In genomic region chr4:141478225-141478624, GRCm38 (mm10) we compare ENCODE assay signal across 11 mouse cellular contexts. TPM values are rescaled to one million over a fixed set of nuclear protein-coding genes. Genes with fewer than 3 reads are reported as not detected.
DNase-seq lines count a peak whose midpoint lies in the region; ATAC-seq and TF ChIP-seq lines count a peak whose summit lies in the region.
"Had no signal": no experiment of that assay in that cellular context is flagged by ENCODE, and none has a peak within 500 bp of the region (broad histone marks: within the 10 kb centered on the region; RNA-seq: fewer than 3 reads in every experiment).

No protein-coding gene starts in this region.

- TF ChIP-seq EP300 in ES-Bruce4 (IDR thresholded peaks at IDR 0.05; ENCODE audit: insufficient read depth, low read depth, low read length): no peak

- no peaks in the 10 kb centered on the region for H3K27me3 ChIP-seq in hindbrain, embryonic 14.5 days (ENCODE audit: control insufficient read depth, insufficient read depth, low read length)
- H3K27me3 ChIP-seq in hindbrain, embryonic 12.5 days: no peaks in the 10 kb centered on the region
- H3K27me3 ChIP-seq in ES-Bruce4 (ENCODE audit: control insufficient read depth, insufficient read depth, low read length, poor library complexity, severe bottlenecking): no peaks in the 10 kb centered on the region
- no peaks in the 10 kb centered on the region for H3K27me3 ChIP-seq in hindbrain, postnatal 0 days (ENCODE audit: insufficient read depth, low read length)
- H3K27me3 ChIP-seq: limb, embryonic 12.5 days; neural tube, embryonic 12.5 days had no signal

- no peak for ATAC-seq in hindbrain, embryonic 14.5 days (ENCODE audit: low FRiP score)
- ATAC-seq in hindbrain, embryonic 12.5 days (ENCODE audit: low FRiP score): no peak
- no peak for ATAC-seq in hindbrain, postnatal 0 days
- no peak for ATAC-seq in erythroblast, adult 5-6 weeks (replicated peaks; ENCODE audit: low FRiP score, poor library complexity, severe bottlenecking)
- ATAC-seq in inflammation-experienced regulatory T-cells, adult 6 months: no peak

- H3K27ac ChIP-seq in hindbrain, embryonic 14.5 days: peak overlapping the region; percentile 64
- H3K27ac ChIP-seq in hindbrain, embryonic 12.5 days: no peak overlapping the region
- H3K27ac ChIP-seq in ES-Bruce4 (ENCODE audit: insufficient read depth, low read length): no peak overlapping the region
- H3K27ac ChIP-seq in hindbrain, postnatal 0 days: peak overlapping the region; percentile 90
- H3K27ac ChIP-seq: limb, embryonic 12.5 days; neural tube, embryonic 12.5 days had no signal

- no peak for DNase-seq in hindbrain, embryonic 14.5 days (ENCODE audit: low spot score)
- DNase-seq in brain, embryonic 14.5 days (ENCODE audit: low read depth): peak; percentile 38
- DNase-seq in hindbrain, postnatal 0 days (ENCODE audit: low spot score): peak; percentile 54
- DNase-seq in left cerebral cortex, adult 8-10 months (ENCODE audit: low spot score in 2 of 2): no peak

- H3K4me1 ChIP-seq in hindbrain, embryonic 14.5 days (replicated peaks; ENCODE audit: control insufficient read depth, insufficient read depth, low read length): no peaks in the 10 kb centered on the region
- peaks cover 4% of the 10 kb centered on the region; the same call in 1 of the 2 replicates for H3K4me1 ChIP-seq in hindbrain, embryonic 12.5 days
- no peaks in the 10 kb centered on the region for H3K4me1 ChIP-seq in ES-Bruce4 (ENCODE audit: control insufficient read depth, insufficient read depth, low read length)
- peaks cover 9% of the 10 kb centered on the region for H3K4me1 ChIP-seq in hindbrain, postnatal 0 days (ENCODE audit: insufficient read depth, low read length)
- H3K4me1 ChIP-seq: limb, embryonic 12.5 days; neural tube, embryonic 12.5 days had no signal

- 75% methylated on average over 23 of the region's 23 CpGs for WGBS in hindbrain, embryonic 14.5 days
- WGBS in hindbrain, embryonic 12.5 days: 88% methylated on average over 23 of the region's 23 CpGs
- 54% methylated on average over 23 of the region's 23 CpGs for WGBS in hindbrain, postnatal 0 days

- H3K9ac ChIP-seq in hindbrain, embryonic 14.5 days: no peak overlapping the region
- no peak overlapping the region for H3K9ac ChIP-seq in hindbrain, embryonic 12.5 days
- H3K9ac ChIP-seq in ES-Bruce4 (ENCODE audit: low read depth, poor library complexity, severe bottlenecking): peak overlapping the region; percentile 40
- 0 out of 2 replicates have a peak overlapping the region, but pooled peaks have one; percentile 24 for H3K9ac ChIP-seq in hindbrain, postnatal 0 days (replicated peaks; ENCODE audit: low read length)
- H3K9ac ChIP-seq: limb, embryonic 12.5 days; neural tube, embryonic 12.5 days had no signal

- no peak for TF ChIP-seq CTCF in ES-Bruce4 (IDR thresholded peaks at IDR 0.05; ENCODE audit: low read depth, low read length)
- TF ChIP-seq CTCF in brain, embryonic 14.5 days (IDR thresholded peaks at IDR 0.05; ENCODE audit: borderline replicate concordance, extremely low read depth, insufficient read depth, insufficient read length): no peak
- TF ChIP-seq CTCF in hindbrain, postnatal 0 days (IDR thresholded peaks at IDR 0.05; ENCODE audit: low read depth): no peak

- no peak for TF ChIP-seq POLR2A in ES-Bruce4 (IDR thresholded peaks at IDR 0.05; ENCODE audit: insufficient read depth, low read length)
- no peak for TF ChIP-seq POLR2A in brain, embryonic 14.5 days (IDR thresholded peaks at IDR 0.05; ENCODE audit: borderline replicate concordance, extremely low read depth, insufficient read depth, insufficient read length, poor library complexity, severe bottlenecking)

- H3K36me3 ChIP-seq in hindbrain, embryonic 14.5 days (replicated peaks; ENCODE audit: control insufficient read depth, insufficient read depth): peaks cover 100% of the 10 kb centered on the region
- H3K36me3 ChIP-seq in hindbrain, embryonic 12.5 days: peaks cover 98% of the 10 kb centered on the region
- peaks cover 10% of the 10 kb centered on the region; the same call in 1 of the 2 replicates for H3K36me3 ChIP-seq in ES-Bruce4 (ENCODE audit: control insufficient read depth, insufficient read depth, low read length, poor library complexity, severe bottlenecking)
- peaks cover 70% of the 10 kb centered on the region for H3K36me3 ChIP-seq in hindbrain, postnatal 0 days (ENCODE audit: insufficient read depth, low read length)

- no peaks in the 10 kb centered on the region for H3K9me3 ChIP-seq in hindbrain, embryonic 14.5 days (ENCODE audit: control insufficient read depth, low read length)
- no peaks in the 10 kb centered on the region for H3K9me3 ChIP-seq in hindbrain, embryonic 12.5 days (replicated peaks)
- H3K9me3 ChIP-seq in ES-Bruce4 (replicated peaks; ENCODE audit: control insufficient read depth, insufficient read depth, low read length, poor library complexity, severe bottlenecking): no peaks in the 10 kb centered on the region
- H3K9me3 ChIP-seq in hindbrain, postnatal 0 days (ENCODE audit: low read length): no peaks in the 10 kb centered on the region
- H3K9me3 ChIP-seq: limb, embryonic 12.5 days; neural tube, embryonic 12.5 days had no signal

- no peak overlapping the region for H3K4me2 ChIP-seq in hindbrain, embryonic 14.5 days (replicated peaks)
- no peak overlapping the region for H3K4me2 ChIP-seq in hindbrain, embryonic 12.5 days (replicated peaks)
- H3K4me2 ChIP-seq in hindbrain, postnatal 0 days (ENCODE audit: low read depth, low read length): peak overlapping the region; percentile 27; the same call in 1 of the 2 replicates
- H3K4me2 ChIP-seq: limb, embryonic 12.5 days; neural tube, embryonic 12.5 days had no signal

- H3K4me3 ChIP-seq in hindbrain, embryonic 14.5 days (replicated peaks; ENCODE audit: low read length): no peak overlapping the region
- H3K4me3 ChIP-seq in hindbrain, embryonic 12.5 days: no peak overlapping the region
- H3K4me3 ChIP-seq in ES-Bruce4 (ENCODE audit: low read depth, low read length): no peak overlapping the region
- no peak overlapping the region for H3K4me3 ChIP-seq in hindbrain, postnatal 0 days (ENCODE audit: low read length)
- H3K4me3 ChIP-seq: limb, embryonic 12.5 days; neural tube, embryonic 12.5 days had no signal

RNA-seq across cellular contexts. Expression of gene Zbtb17, which starts 33.8 kb away (rescaled TPM):
- 29.5 and 30.7 TPM in 2 replicates for polyA plus RNA-seq in hindbrain, embryonic 14.5 days (2014; fragmentation: Nextera tagmentation; extraction: Ambion mirVana)
- polyA plus RNA-seq in hindbrain, embryonic 12.5 days (2016; fragmentation: Nextera tagmentation; extraction: Ambion mirVana): 50.7 and 56.6 TPM in 2 replicates
- 16.4 and 17.1 TPM in 2 replicates for polyA plus RNA-seq in ES-Bruce4 (2011; ENCODE audit: insufficient read depth, insufficient read length, low read depth, missing spikeins)
- 69.2 and 85.4 TPM in 2 replicates for polyA plus RNA-seq in brain, embryonic 14.5 days (2012; rRNA removed)
- total RNA-seq in hindbrain, postnatal 0 days (2014; rRNA removed): 34.8 and 36.2 TPM in 2 replicates
- 28.2 and 28.8 TPM in 2 replicates for polyA plus RNA-seq in hindbrain, postnatal 0 days (2015; fragmentation: Nextera tagmentation; extraction: Ambion mirVana)
- 6.3 TPM in 1 of 2 replicates, not detected in the other for total RNA-seq in erythroblast, adult 5-6 weeks (2015; ENCODE audit: low replicate concordance)
- total RNA-seq in erythroblast, adult 5-6 weeks (2017; ENCODE audit: low replicate concordance): 2.6 and 4.3 TPM in 2 replicates
- total RNA-seq in left cerebral cortex, adult 8-10 months (2022): 10 to 100 TPM; 36.7 to 42.0 (median 38.0) TPM
- 10 to 100 TPM; 12.6 to 16.9 (median 14.1) TPM for polyA plus RNA-seq in inflammation-experienced regulatory T-cells, adult 6 months (2017; shearing (Covaris generic))

RNA-seq across cellular contexts. Expression of gene Srarp, which starts 42.3 kb away (rescaled TPM):
- polyA plus RNA-seq in hindbrain, embryonic 14.5 days (2014; fragmentation: Nextera tagmentation; extraction: Ambion mirVana): 0.29 TPM in 1 of 2 replicates, not detected in the other
- not detected in 2 replicates for polyA plus RNA-seq in hindbrain, embryonic 12.5 days (2016; fragmentation: Nextera tagmentation; extraction: Ambion mirVana)
- polyA plus RNA-seq in ES-Bruce4 (2011; ENCODE audit: insufficient read depth, insufficient read length, low read depth, missing spikeins): not detected in 2 replicates
- 0.69 and 0.93 TPM in 2 replicates for polyA plus RNA-seq in brain, embryonic 14.5 days (2012; rRNA removed)
- 5.8 and 9.9 TPM in 2 replicates for total RNA-seq in hindbrain, postnatal 0 days (2014; rRNA removed)
- polyA plus RNA-seq in hindbrain, postnatal 0 days (2015; fragmentation: Nextera tagmentation; extraction: Ambion mirVana): 0.33 and 0.54 TPM in 2 replicates
- total RNA-seq in erythroblast, adult 5-6 weeks (2015; ENCODE audit: low replicate concordance): not detected in 2 replicates
- total RNA-seq in erythroblast, adult 5-6 weeks (2017; ENCODE audit: low replicate concordance): 0.70 TPM in 1 of 2 replicates, not detected in the other
- 1 to 10 TPM; 2.8 to 4.9 (median 3.0) TPM for total RNA-seq in left cerebral cortex, adult 8-10 months (2022)
- polyA plus RNA-seq in inflammation-experienced regulatory T-cells, adult 6 months (2017; shearing (Covaris generic)): not detected
- polyA plus RNA-seq: heart, embryonic 16.5 days; limb, embryonic 12.5 days; neural tube, embryonic 12.5 days had no signal

RNA-seq across cellular contexts. Expression of gene Hspb7, which starts 57.6 kb away (rescaled TPM):
- polyA plus RNA-seq in hindbrain, embryonic 14.5 days (2014; fragmentation: Nextera tagmentation; extraction: Ambion mirVana): 0.16 TPM in 1 of 2 replicates, not detected in the other
- polyA plus RNA-seq in hindbrain, embryonic 12.5 days (2016; fragmentation: Nextera tagmentation; extraction: Ambion mirVana): 0.10 TPM in 1 of 2 replicates, not detected in the other
- polyA plus RNA-seq in ES-Bruce4 (2011; ENCODE audit: insufficient read depth, insufficient read length, low read depth, missing spikeins): 0.40 TPM in 1 of 2 replicates, not detected in the other
- polyA plus RNA-seq in brain, embryonic 14.5 days (2012; rRNA removed): 0.10 TPM in 1 of 2 replicates, not detected in the other
- 0.32 TPM in 1 of 2 replicates, not detected in the other for total RNA-seq in hindbrain, postnatal 0 days (2014; rRNA removed)
- polyA plus RNA-seq in hindbrain, postnatal 0 days (2015; fragmentation: Nextera tagmentation; extraction: Ambion mirVana): 0.06 and 0.08 TPM in 2 replicates
- total RNA-seq in erythroblast, adult 5-6 weeks (2015; ENCODE audit: low replicate concordance): not detected in 2 replicates
- not detected in 2 replicates for total RNA-seq in erythroblast, adult 5-6 weeks (2017; ENCODE audit: low replicate concordance)
- total RNA-seq in left cerebral cortex, adult 8-10 months (2022): under 1 TPM; 0.30 to 0.97 (median 0.73) TPM
- polyA plus RNA-seq in inflammation-experienced regulatory T-cells, adult 6 months (2017; shearing (Covaris generic)): not detected
- polyA plus RNA-seq: limb, embryonic 12.5 days; neural tube, embryonic 12.5 days had no signal

Comparison
In these comparisons a context has a peak if more than half of its experiments do, and no peak if none do; other contexts are left out.
1. DNase-seq: peak in brain, embryonic 14.5 days (single experiment) and hindbrain, postnatal 0 days (single experiment); none in hindbrain, embryonic 14.5 days (single experiment) and left cerebral cortex, adult 8-10 months (0 of 2).
2. H3K27ac ChIP-seq: peak in hindbrain, embryonic 14.5 days (single experiment) and hindbrain, postnatal 0 days (single experiment); none in hindbrain, embryonic 12.5 days (single experiment) and ES-Bruce4 (single experiment).
3. H3K9ac ChIP-seq: peak in ES-Bruce4 (single experiment) and hindbrain, postnatal 0 days (single experiment); none in hindbrain, embryonic 14.5 days (single experiment) and hindbrain, embryonic 12.5 days (single experiment).